Mouse (Mus musculus) small intestine, adult 2 months (tissue): ENCODE measurements around the gene Acod1.

Source experiments
- CTCF ChIP-seq: fragments of 200-500 bp; IDR thresholded peaks from 2 replicates; pipeline ENCODE4 v1.5.1; 2012; ENCODE audit warnings: low read depth, mild to moderate bottlenecking, control low read depth, inconsistent platforms, low read length, moderate library complexity, mixed read lengths; ENCODE audit not compliant: insufficient replicate concordance, insufficient read length; ENCODE audit errors: extremely low read depth
- POLR2A ChIP-seq: fragments of 200-500 bp; IDR thresholded peaks from 2 replicates; pipeline ENCODE4 v1.6.1; 2012; ENCODE audit warnings: low read depth, mild to moderate bottlenecking, control low read depth, inconsistent platforms, low read length, moderate library complexity

GRCm38 (mm10) chr14:103007737-103008136, 39.0 kb upstream of the Acod1 start:
- TF ChIP-seq CTCF (no peak), POLR2A (no peak)
